Mouse (Mus musculus) WW6 (cell line): ENCODE measurements around the gene Naip6.
"Not testable (repeated sequence)": the region's sequence is repeated elsewhere in the genome, so short reads cannot be mapped to it uniquely, and the experiment has no call there.

Experiments
- DNase-seq: peaks from one replicate; pipeline ENCODE4 v3.0.0-alpha.2; 2013; ENCODE audit warnings: low read depth, low spot score

Gene Naip6

GRCm38 (mm10) chr13:100317256-100317893 lies at the start of gene Naip6:
Gene Naip6, minus strand, starts transcription at chr13:100317674.
- not testable (repeated sequence) for DNase-seq

GRCm38 (mm10) chr13:100352315-100352714 lies 34.8 kb upstream of the Naip6 start:
- DNase-seq, result not testable (repeated sequence)

- not testable (repeated sequence) for DNase-seq
Measured at GRCm38 (mm10) chr13:100349510-100350173, 32.2 kb upstream of the Naip6 start.

- DNase-seq, result no peak
Measured at GRCm38 (mm10) chr13:100341822-100342221, 24.3 kb upstream of the Naip6 start.

GRCm38 (mm10) chr13:100331728-100332127 lies 14.3 kb upstream of the Naip6 start:
- not testable (repeated sequence) for DNase-seq

- not testable (repeated sequence) for DNase-seq
Measured at GRCm38 (mm10) chr13:100328899-100329298, 11.4 kb upstream of the Naip6 start.

GRCm38 (mm10) chr13:100328029-100328428 lies 10.6 kb upstream of the Naip6 start:
- DNase-seq, result not testable (repeated sequence)

- not testable (repeated sequence) for DNase-seq
Measured at GRCm38 (mm10) chr13:100322266-100322837, 4.9 kb upstream of the Naip6 start.

GRCm38 (mm10) chr13:100284611-100285010 lies 32.9 kb downstream of the Naip6 start:
- DNase-seq, result no peak

- DNase-seq, result not testable (repeated sequence)
Measured at GRCm38 (mm10) chr13:100271474-100272132, 45.9 kb downstream of the Naip6 start.

GRCm38 (mm10) chr13:100256996-100257395 lies 60.5 kb downstream of the Naip6 start:
- not testable (repeated sequence) for DNase-seq

GRCm38 (mm10) chr13:100255925-100256324 lies 61.5 kb downstream of the Naip6 start:
- not testable (repeated sequence) for DNase-seq

GRCm38 (mm10) chr13:100251897-100252296 lies 65.6 kb downstream of the Naip6 start:
- DNase-seq, result not testable (repeated sequence)

- DNase-seq, result not testable (repeated sequence)
Measured at GRCm38 (mm10) chr13:100246896-100247519, 70.5 kb downstream of the Naip6 start.

- DNase-seq, result not testable (repeated sequence)
Measured at GRCm38 (mm10) chr13:100246223-100246622, 71.3 kb downstream of the Naip6 start, which contains the start of gene Naip5. Gene Naip5, minus strand, starts transcription at chr13:100246323.

- DNase-seq, result no peak
Measured at GRCm38 (mm10) chr13:100243702-100244101, 73.8 kb downstream of the Naip6 start.
